Mouse (Mus musculus) lung, adult 2 months (tissue): Measurements from ENCODE around the gene Bglap2. TPM values are rescaled to one million over a fixed set of nuclear protein-coding genes. Genes with fewer than 3 reads are reported as not detected.
"Not testable (repeated sequence)": the region's sequence is repeated elsewhere in the genome, so short reads cannot be mapped to it uniquely, and the experiment has no call there.

Experiments
- DNase-seq: peaks from one replicate; pipeline ENCODE4 v3.0.0; 2022
- H3K4me1 ChIP-seq: fragments of 200-500 bp; 2 replicates; pipeline ENCODE4 v1.6.1; 2011; ENCODE audit warnings: low read length; ENCODE audit not compliant: control insufficient read depth, insufficient read depth
- H3K4me3 ChIP-seq: fragments of 200-500 bp; replicated peaks from 2 replicates; pipeline ENCODE3; 2011; ENCODE audit warnings: low read depth, mild to moderate bottlenecking, control low read depth, low read length; ENCODE audit errors: extremely low read depth
- CTCF ChIP-seq: fragments of 200-500 bp; IDR thresholded peaks from 2 replicates; pipeline ENCODE4 v1.5.1; 2011; ENCODE audit warnings: mild to moderate bottlenecking, low read length, control low read depth; ENCODE audit not compliant: insufficient read depth
- POLR2A ChIP-seq: fragments of 200-500 bp; IDR thresholded peaks from 2 replicates; pipeline ENCODE4 v1.6.1; 2011; ENCODE audit warnings: low read depth, mild to moderate bottlenecking, control low read depth, low read length, borderline replicate concordance; ENCODE audit errors: extremely low read depth
- WGBS: fragments of 180-500 bp; shearing (Covaris S2); methylation state at CpG from one replicate; pipeline ENCODE4 v1.1.7; 2018; 5-methylcytosine and 5-hydroxymethylcytosine counted together
- polyA plus RNA-seq: library from polyadenylated mRNA; depleted of rRNA; stranded (reverse); fragments of >200 nt; gene quantifications from 2 replicates; pipeline ENCODE4 v1.2.3, GENCODE M21; 2012; rRNA removed

Gene Bglap2
- polyA plus RNA-seq = 23.0 TPM in 1 of 2 replicates, not detected in the other

- not testable (repeated sequence) for DNase-seq, H3K4me3 ChIP-seq, H3K4me1 ChIP-seq
- WGBS = 86% methylated on average over 5 of the region's 5 CpGs
These were observed at the start of gene Bglap2 for GRCm38 (mm10) chr3:88378599-88378998. Gene Bglap2 (minus strand): TSS chr3:88378699.

- Histone ChIP-seq H3K4me3 (no peak overlapping the region), H3K4me1 (peaks cover 4% of the 10 kb centered on the region; the same call in 1 of the 2 replicates)
- no peak for DNase-seq
- 64% methylated on average over 4 of the region's 4 CpGs for WGBS
- TF ChIP-seq CTCF = no peak
- no peak for TF ChIP-seq POLR2A
These were observed 48.9 kb upstream of the Bglap2 start for GRCm38 (mm10) chr3:88427342-88427905.

- Histone ChIP-seq H3K4me3 (no peak overlapping the region), H3K4me1 (peaks cover 4% of the 10 kb centered on the region; the same call in 1 of the 2 replicates)
- WGBS = 79% methylated on average over 10 of the region's 10 CpGs
- no peak for TF ChIP-seq POLR2A
- TF ChIP-seq CTCF = no peak
- DNase-seq = no peak
These were observed 47.4 kb upstream of the Bglap2 start for GRCm38 (mm10) chr3:88425708-88426420.

GRCm38 (mm10) chr3:88425330-88425689 lies 46.8 kb upstream of the Bglap2 start:
- no peak overlapping the region for H3K4me3 ChIP-seq
- no peak for DNase-seq
- H3K4me1 ChIP-seq = peaks cover 4% of the 10 kb centered on the region; the same call in 1 of the 2 replicates
- WGBS = 5% methylated on average over 2 of the region's 2 CpGs
- TF ChIP-seq POLR2A (no peak), CTCF (no peak)

- peak; percentile 94 for DNase-seq
- H3K4me1 ChIP-seq = peaks cover 4% of the 10 kb centered on the region; the same call in 1 of the 2 replicates
- WGBS = under 1% methylated on average over 35 of the region's 35 CpGs
- H3K4me3 ChIP-seq = peak within 1 kb of the TSS; percentile 87
- TF ChIP-seq POLR2A (peak; percentile 97; the same call in 1 of the 2 replicates), CTCF (no peak)
These were observed 46.3 kb upstream of the Bglap2 start, which contains the start of gene Slc25a44 for GRCm38 (mm10) chr3:88424605-88425329. Gene Slc25a44 (minus strand): TSS chr3:88425139.

GRCm38 (mm10) chr3:88422020-88422720 lies 43.7 kb upstream of the Bglap2 start:
- peak; percentile 45 for DNase-seq
- TF ChIP-seq POLR2A = peak; percentile 30; the same call in 1 of the 2 replicates
- TF ChIP-seq CTCF = 0 out of 2 replicates have a peak, but pooled peaks have one; percentile 9
- H3K4me3 ChIP-seq = no peak overlapping the region
- H3K4me1 ChIP-seq = peaks cover 4% of the 10 kb centered on the region; the same call in 1 of the 2 replicates
- WGBS = 33% methylated on average over 9 of the region's 9 CpGs

GRCm38 (mm10) chr3:88420771-88421170 lies 42.3 kb upstream of the Bglap2 start:
- Histone ChIP-seq H3K4me3 (no peak overlapping the region), H3K4me1 (peaks cover 4% of the 10 kb centered on the region; the same call in 1 of the 2 replicates)
- TF ChIP-seq CTCF (no peak), POLR2A (no peak)
- 94% methylated on average over 19 of the region's 19 CpGs for WGBS
- DNase-seq = no peak

- WGBS = 77% methylated on average over 6 of the region's 6 CpGs
- H3K4me1 ChIP-seq = no peaks in the 10 kb centered on the region
- TF ChIP-seq POLR2A (no peak), CTCF (no peak)
- DNase-seq = no peak
- no peak overlapping the region for H3K4me3 ChIP-seq
These were observed 39.5 kb upstream of the Bglap2 start for GRCm38 (mm10) chr3:88418016-88418415.

GRCm38 (mm10) chr3:88415668-88416067 lies 37.2 kb upstream of the Bglap2 start:
- TF ChIP-seq CTCF = no peak
- TF ChIP-seq POLR2A = no peak
- Histone ChIP-seq H3K4me1 (0 out of 2 replicates have a peak, but pooled peaks cover 3% of the 10 kb centered on the region), H3K4me3 (no peak overlapping the region)
- no peak for DNase-seq
- 67% methylated on average over 4 of the region's 4 CpGs for WGBS
